Mouse (Mus musculus) spleen, postnatal 14 days (tissue): Measurements from ENCODE around the gene Arl6ip1.

Experiments
- DNase-seq, 2 experiments: peaks; one replicate each; pipeline ENCODE4 v3.0.0; 2021 to 2022; ENCODE audit warnings: low spot score in 2 of 2

The Arl6ip1 gene

GRCm38 (mm10) chr7:118116787-118117538 lies 12.5 kb downstream of the Arl6ip1 start:
- DNase-seq: no peak

- DNase-seq: peak; percentile 89 to 92
These were observed 13.4 kb downstream of the Arl6ip1 start, which contains the start of gene Rps15a for GRCm38 (mm10) chr7:118115877-118116568. Rps15a (minus strand) TSS chr7:118116188.

DNA sequence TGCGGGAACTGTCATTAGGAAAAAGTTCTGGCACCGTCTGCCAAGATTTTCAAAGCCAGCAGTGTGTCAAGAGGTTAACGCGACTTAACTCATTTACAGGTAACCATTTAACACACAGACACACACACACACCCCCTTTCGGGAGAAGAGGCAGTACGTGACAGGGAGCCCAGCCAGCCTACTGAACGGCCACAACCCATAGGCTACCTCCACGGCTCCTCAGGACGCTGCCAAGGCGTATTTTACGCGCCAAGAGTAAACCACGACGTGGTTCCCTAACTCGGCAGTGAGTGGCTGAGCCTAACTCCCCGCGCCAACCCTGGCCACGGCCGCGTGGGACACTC lies 14.0 kb downstream of the Arl6ip1 start:
- DNase-seq: no peak

GRCm38 (mm10) chr7:118113541-118114297 lies 15.7 kb downstream of the Arl6ip1 start:
- DNase-seq: no peak

DNA sequence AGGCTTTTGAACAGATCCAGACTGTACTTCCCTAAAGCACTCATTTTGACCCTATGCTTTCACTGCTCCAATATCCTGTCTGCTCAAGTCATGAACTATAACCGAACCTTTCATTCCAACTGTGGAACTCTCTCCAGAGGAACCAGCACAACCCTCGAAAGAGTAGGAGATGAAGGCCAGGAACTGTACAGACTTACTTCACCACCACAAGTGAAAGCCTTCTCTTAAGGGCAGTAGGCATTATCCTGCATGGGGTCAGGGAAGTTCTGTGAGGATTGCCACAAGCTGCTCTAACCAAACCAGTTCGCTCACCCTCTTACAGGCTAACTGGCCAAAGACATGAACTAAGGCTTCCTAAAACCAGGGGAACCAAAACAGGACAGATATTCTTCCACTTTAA lies 18.3 kb downstream of the Arl6ip1 start:
- DNase-seq: no peak

- DNase-seq: no peak
These were observed 21.8 kb downstream of the Arl6ip1 start for GRCm38 (mm10) chr7:118107671-118108070.

DNA sequence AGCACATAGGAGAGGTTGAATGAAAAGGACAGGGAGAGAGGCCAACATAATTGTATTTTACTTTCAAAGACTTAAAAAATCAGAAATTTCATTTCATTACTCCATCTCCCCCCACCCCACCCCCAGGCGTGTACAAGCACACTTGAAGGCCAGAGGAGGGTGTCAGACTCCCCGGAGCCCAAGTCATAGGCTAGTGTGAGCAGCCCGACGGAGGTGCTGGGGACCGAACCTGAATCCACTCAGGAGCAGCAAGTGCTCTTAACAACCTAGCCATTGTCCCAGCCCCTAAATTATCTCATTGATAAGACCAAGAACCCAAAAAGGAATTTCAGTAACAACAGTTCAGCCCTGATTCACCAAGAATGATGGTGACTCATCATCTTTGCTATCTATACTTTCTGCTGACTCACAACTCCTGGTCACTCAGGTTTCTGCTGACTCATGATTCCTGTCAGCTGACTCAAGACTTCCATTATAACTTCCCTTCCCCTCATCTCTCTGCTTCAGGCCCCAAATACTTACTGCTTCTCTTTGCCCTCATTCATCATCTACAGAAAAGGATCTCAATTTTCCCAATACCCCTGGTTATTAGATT lies 24.9 kb downstream of the Arl6ip1 start:
- no peak for DNase-seq

- no peak for DNase-seq
These were observed 25.7 kb downstream of the Arl6ip1 start for GRCm38 (mm10) chr7:118103462-118104379.

GRCm38 (mm10) chr7:118102678-118103461 lies 26.6 kb downstream of the Arl6ip1 start:
- DNase-seq: no peak

DNA sequence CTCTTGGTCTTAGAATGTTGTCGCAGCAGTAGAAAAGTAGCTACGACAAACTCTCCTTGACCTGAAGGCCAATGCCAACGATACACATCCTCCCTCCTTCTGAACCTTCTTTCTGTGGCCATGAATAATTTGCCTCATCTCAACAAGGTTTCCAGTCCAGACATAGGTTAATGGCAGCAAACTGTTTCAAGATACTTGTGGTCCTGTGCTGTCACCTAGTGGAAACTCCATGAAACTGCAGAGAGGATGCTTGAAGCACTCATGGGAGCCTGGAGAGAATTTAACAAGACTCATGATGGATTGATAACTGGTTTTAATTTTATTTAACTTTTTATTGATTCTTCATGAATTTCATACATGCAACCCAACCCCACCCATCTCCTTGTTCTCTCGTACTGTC lies 27.2 kb downstream of the Arl6ip1 start:
- DNase-seq: no peak

GRCm38 (mm10) chr7:118097615-118098014 lies 31.8 kb downstream of the Arl6ip1 start:
- no peak for DNase-seq

- DNase-seq: no peak
These were observed 49.5 kb downstream of the Arl6ip1 start for GRCm38 (mm10) chr7:118079987-118080386.

GRCm38 (mm10) chr7:118079097-118079496 lies 50.4 kb downstream of the Arl6ip1 start:
- no peak for DNase-seq
